Mouse (Mus musculus) kidney, embryonic 16.5 days (tissue): ENCODE data around the gene Itga10. TPM values are rescaled to one million over a fixed set of nuclear protein-coding genes. Genes with fewer than 3 reads are reported as not detected.
A peak's percentile ranks its signal among the peaks of the same experiment; 100 is the strongest.
"Not testable (repeated sequence)": the region's sequence is repeated elsewhere in the genome, so short reads cannot be mapped to it uniquely, and the experiment has no call there.

ENCODE experiments used
- ATAC-seq: fragments of 200-750 bp; cut with Nextera tagmentation; 2 replicates; pipeline ENCODE4 v1.8.0; 2017; ENCODE audit warnings: moderate TSS enrichment; ENCODE audit not compliant: low FRiP score, low TSS enrichment
- H3K27ac ChIP-seq: fragments of 300-500 bp; sonication (generic); 2 replicates; pipeline ENCODE4 v1.5.1; 2014; ENCODE audit warnings: low read length
- H3K27me3 ChIP-seq: fragments of 300-500 bp; sonication (generic); 2 replicates; pipeline ENCODE4 v1.6.1; 2014; ENCODE audit warnings: low read length, control low read depth, mixed read lengths; ENCODE audit not compliant: insufficient read depth
- H3K36me3 ChIP-seq: fragments of 300-500 bp; sonication (generic); 2 replicates; pipeline ENCODE4 v1.6.1; 2014; ENCODE audit warnings: low read length, control low read depth, mixed read lengths; ENCODE audit not compliant: insufficient read depth
- H3K4me1 ChIP-seq: fragments of 300-500 bp; sonication (generic); 2 replicates; pipeline ENCODE4 v1.6.1; 2014; ENCODE audit warnings: low read length, control low read depth, mixed read lengths; ENCODE audit not compliant: insufficient read depth
- H3K4me2 ChIP-seq: fragments of 300-500 bp; sonication (generic); replicated peaks from 2 replicates; pipeline ENCODE4 v1.6.1; 2014; ENCODE audit warnings: low read depth, low read length
- H3K4me3 ChIP-seq: fragments of 300-500 bp; sonication (generic); 2 replicates; pipeline ENCODE4 v1.5.1; 2014; ENCODE audit warnings: mild to moderate bottlenecking, low read length
- H3K9ac ChIP-seq: fragments of 300-500 bp; sonication (generic); replicated peaks from 2 replicates; pipeline ENCODE4 v1.6.1; 2014; ENCODE audit warnings: low read length
- H3K9me3 ChIP-seq: fragments of 300-500 bp; sonication (generic); 2 replicates; pipeline ENCODE4 v1.6.1; 2016; ENCODE audit warnings: low read length, control low read depth
- WGBS: fragments of 180-500 bp; shearing (Covaris S2); extraction: QIAGEN DNeasy Blood & Tissue Kit; methylation state at CpG from one replicate; pipeline ENCODE4 v1.1.7; 2014; 5-methylcytosine and 5-hydroxymethylcytosine counted together
- polyA plus RNA-seq: library from polyadenylated mRNA; unstranded; fragments of >200 nt; fragmentation: Nextera tagmentation; extraction: Ambion mirVana; gene quantifications from 2 replicates; pipeline ENCODE4 v1.2.1, GENCODE M21; 2015

The Itga10 gene
- polyA plus RNA-seq, 1 experiment from 2014 or later, result 0.85 TPM

DNA sequence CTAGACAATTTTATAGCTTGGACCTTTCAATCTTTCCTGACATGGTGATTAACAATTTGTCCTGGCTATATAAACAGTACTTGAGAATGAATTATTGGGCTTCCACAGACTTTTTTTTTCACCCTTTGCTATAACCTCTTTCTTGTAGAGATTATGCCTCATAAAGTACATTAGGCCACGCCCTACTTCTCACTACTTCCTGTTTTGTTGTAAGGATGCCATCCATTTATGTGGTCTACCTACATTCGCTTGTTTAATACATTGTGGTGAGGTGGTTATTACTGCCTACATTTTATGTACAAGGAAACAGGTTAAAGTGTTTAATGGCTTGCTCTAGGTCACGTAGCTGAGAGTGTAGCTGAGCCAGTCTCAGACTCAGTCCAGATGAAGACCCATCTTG lies 29.8 kb downstream of the Itga10 start:
- peak overlapping the region; percentile 20; the same call in 1 of the 2 replicates for H3K27ac ChIP-seq
- H3K9ac ChIP-seq, result no peak overlapping the region
- ATAC-seq, result no peak

DNA sequence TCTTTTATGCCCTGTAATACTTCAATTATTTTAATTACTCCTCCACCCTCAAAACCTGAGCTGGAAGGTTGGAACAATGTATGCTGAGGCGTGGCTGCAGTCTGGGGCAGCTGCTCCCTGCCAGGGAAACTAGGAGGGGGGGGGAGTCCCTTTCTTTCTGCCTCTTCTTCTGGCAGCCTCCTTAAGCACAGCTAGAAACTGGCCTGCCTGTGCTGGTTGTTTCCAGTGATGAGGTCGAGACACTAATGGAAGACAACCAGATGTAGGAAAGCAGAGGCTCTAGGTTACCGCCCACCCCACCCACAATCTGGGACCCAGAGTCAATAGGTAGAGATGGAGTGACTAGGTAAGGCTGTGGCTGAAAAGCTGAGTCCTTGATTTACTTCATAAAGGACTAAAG lies 30.3 kb downstream of the Itga10 start:
- H3K9me3 ChIP-seq, result no peaks in the 10 kb centered on the region
- 0 out of 2 replicates have a peak, but pooled peaks cover 5% of the 10 kb centered on the region for H3K27me3 ChIP-seq
- no peak overlapping the region for H3K4me3 ChIP-seq
- H3K4me2 ChIP-seq, result no peak overlapping the region
- H3K27ac ChIP-seq, result peak overlapping the region; percentile 20; the same call in 1 of the 2 replicates
- no peaks in the 10 kb centered on the region for H3K36me3 ChIP-seq
- H3K9ac ChIP-seq, result no peak overlapping the region
- 44% methylated on average over 3 of the region's 3 CpGs for WGBS
- ATAC-seq, result no peak
- peaks cover 21% of the 10 kb centered on the region for H3K4me1 ChIP-seq

More for the DNA sequence above, 29.8 kb downstream of the Itga10 start:
- Histone ChIP-seq H3K4me2 (no peak overlapping the region), H3K9me3 (no peaks in the 10 kb centered on the region), H3K4me3 (no peak overlapping the region), H3K36me3 (no peaks in the 10 kb centered on the region), H3K4me1 (peaks cover 26% of the 10 kb centered on the region), H3K27me3 (0 out of 2 replicates have a peak, but pooled peaks cover 4% of the 10 kb centered on the region)
- 59% methylated on average over 3 of the region's 3 CpGs for WGBS

DNA sequence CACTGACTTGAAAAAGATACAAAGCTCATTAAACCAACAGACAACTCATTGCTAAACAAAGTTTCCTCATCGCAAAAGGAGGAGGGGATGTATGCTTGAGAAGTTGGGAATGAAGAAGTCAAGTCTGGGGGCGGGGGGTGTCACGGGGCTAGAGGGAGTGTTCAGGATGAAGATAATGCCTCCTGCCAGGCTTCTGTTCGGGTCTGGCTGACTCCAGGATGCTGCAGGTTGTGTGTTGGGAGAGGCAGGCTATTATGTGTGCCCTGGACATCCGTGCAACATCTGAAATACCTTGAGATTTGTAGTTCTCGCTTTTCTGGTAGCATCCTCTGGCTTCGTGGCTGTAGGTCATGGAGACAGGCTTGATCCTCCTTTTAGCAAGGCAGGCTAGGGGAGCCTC lies 33.1 kb downstream of the Itga10 start:
- Histone ChIP-seq H3K27ac (no peak overlapping the region), H3K4me3 (no peak overlapping the region), H3K9ac (no peak overlapping the region), H3K36me3 (no peaks in the 10 kb centered on the region), H3K9me3 (no peaks in the 10 kb centered on the region), H3K4me1 (peaks cover 17% of the 10 kb centered on the region), H3K27me3 (0 out of 2 replicates have a peak, but pooled peaks cover 5% of the 10 kb centered on the region), H3K4me2 (no peak overlapping the region)
- 68% methylated on average over 7 of the region's 7 CpGs for WGBS
- no peak for ATAC-seq

DNA sequence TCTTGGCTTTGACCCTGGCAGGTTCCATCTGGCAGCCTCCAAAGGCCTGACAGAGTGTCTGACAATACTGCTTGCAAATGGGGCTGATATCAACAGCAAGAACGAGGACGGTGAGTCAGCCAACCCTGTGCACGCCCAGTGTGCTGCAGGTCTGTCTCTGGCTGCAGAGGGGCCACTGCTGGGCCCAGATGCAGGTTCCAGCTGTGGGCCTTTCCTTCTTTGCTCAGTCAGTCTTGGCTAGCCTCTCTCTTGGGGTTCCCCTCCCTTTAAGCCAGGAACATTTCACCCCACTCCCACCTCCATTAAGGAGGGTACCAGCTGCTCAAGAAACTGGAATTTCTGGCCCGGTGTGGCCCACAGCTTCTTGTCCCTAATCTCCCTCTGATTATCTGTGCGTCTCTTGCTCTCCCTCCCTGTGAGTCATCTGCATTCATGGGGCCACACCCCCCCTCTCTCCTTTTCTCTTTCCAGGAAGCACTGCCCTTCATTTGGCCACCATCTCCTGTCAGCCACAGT lies 33.8 kb downstream of the Itga10 start:
- H3K27ac ChIP-seq, result no peak overlapping the region

DNA sequence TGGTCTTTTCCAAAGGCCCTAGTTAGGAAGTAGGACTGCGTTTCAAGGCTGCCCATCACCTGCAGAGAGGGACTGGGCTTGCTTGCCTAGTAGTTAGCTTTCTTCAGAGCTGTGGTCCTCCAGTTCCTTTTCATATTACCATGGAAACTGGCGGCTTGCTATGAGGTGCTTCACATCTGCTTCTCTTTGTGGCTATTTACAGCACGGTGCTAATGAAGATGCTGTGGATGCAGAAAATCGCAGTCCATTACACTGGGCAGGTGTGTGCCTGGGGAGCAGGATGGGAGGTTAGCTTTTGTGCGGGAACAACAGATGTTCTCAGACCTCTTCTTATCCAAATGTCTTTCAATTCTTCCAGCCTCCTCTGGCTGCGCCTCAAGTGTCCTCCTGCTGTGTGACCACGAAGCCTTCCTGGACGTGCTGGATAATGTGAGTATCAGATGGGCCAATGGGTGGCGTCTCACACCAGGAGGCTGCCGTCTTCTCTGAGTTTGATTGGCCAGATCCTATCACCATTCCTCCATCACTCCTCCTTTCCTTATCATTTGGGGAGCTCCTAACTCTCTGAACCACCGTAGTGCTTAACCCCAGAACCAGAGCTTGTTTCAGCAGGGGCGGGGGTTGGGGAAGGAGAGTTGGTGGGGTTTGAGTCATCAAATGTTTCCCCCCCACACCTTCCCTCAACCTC lies 35.0 kb downstream of the Itga10 start:
- WGBS, result 32% methylated on average over 12 of the region's 12 CpGs
- H3K36me3 ChIP-seq, result no peaks in the 10 kb centered on the region
- H3K9me3 ChIP-seq, result no peaks in the 10 kb centered on the region
- no peak overlapping the region for H3K9ac ChIP-seq
- H3K4me1 ChIP-seq, result peaks cover 4% of the 10 kb centered on the region; the same call in 1 of the 2 replicates
- no peak overlapping the region for H3K4me2 ChIP-seq
- no peak overlapping the region for H3K27ac ChIP-seq
- ATAC-seq, result no peak
- no peak overlapping the region for H3K4me3 ChIP-seq
- peaks cover 10% of the 10 kb centered on the region; the same call in 1 of the 2 replicates for H3K27me3 ChIP-seq

More for the DNA sequence above, 33.8 kb downstream of the Itga10 start:
- peaks cover 10% of the 10 kb centered on the region; the same call in 1 of the 2 replicates for H3K27me3 ChIP-seq
- no peak overlapping the region for H3K4me3 ChIP-seq
- no peaks in the 10 kb centered on the region for H3K9me3 ChIP-seq
- no peak for ATAC-seq
- no peak overlapping the region for H3K9ac ChIP-seq
- H3K4me2 ChIP-seq, result no peak overlapping the region
- peaks cover 10% of the 10 kb centered on the region for H3K4me1 ChIP-seq
- 36% methylated on average over 5 of the region's 5 CpGs for WGBS
- H3K36me3 ChIP-seq, result no peaks in the 10 kb centered on the region

DNA sequence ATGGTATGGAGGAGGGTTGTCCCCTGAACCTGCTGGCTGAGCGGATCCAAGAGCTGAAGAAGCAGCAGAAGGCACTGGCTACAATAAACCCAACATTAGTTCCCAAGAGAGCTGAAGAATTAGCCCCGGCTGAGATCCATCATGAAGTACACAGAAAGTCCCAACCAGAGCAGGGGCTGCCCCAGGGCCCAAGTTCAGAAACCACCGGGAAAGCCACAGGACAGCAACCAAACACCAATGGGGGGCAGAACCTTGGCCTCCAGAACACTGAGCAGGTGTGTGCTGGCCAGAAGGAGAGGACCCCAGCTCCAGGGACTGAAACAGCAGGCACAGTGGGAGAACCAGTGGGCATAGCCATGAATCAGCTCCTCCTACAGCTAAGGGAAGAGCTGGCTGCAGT lies 38.1 kb downstream of the Itga10 start:
- Histone ChIP-seq H3K27me3 (peaks cover 10% of the 10 kb centered on the region; the same call in 1 of the 2 replicates), H3K36me3 (no peaks in the 10 kb centered on the region)
- ATAC-seq, result no peak

DNA sequence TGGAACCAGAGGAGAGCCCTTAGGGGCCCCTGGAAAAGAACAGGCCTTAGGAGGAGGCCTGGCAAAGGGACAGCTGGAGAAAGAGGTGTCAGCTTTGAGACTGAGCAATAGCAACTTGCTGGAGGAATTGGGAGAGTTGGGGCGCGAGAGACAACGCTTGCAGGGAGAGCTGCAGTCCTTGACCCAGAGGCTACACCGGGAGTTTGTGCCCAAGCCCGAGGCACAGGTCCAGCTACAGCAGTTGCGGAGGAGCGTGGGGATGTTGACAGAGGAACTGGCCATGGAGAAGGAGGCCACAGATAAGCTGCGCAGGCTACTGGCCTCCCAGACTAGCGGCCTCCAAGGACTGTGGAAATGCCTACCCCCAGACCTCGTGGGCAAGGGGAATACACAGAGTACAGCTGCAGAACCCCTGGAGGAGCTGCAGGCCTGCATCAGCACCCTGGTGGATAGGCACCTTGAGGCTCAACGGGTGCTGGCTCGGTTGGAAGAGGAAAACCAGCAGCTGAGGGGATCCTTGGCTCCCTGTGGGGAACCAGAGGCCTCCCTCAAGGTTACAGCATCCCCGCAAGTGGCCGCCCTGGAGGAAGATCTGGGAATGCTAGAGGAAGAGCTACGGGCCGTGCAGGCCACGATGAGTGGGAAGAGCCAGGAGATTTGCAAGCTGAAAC lies 38.9 kb downstream of the Itga10 start:
- H3K4me1 ChIP-seq, result no peaks in the 10 kb centered on the region
- H3K9me3 ChIP-seq, result no peaks in the 10 kb centered on the region
- no peaks in the 10 kb centered on the region for H3K36me3 ChIP-seq
- 58% methylated on average over 17 of the region's 17 CpGs for WGBS
- peaks cover 10% of the 10 kb centered on the region; the same call in 1 of the 2 replicates for H3K27me3 ChIP-seq
- no peak for ATAC-seq
- peak overlapping the region; percentile 42 for H3K9ac ChIP-seq
- H3K27ac ChIP-seq, result no peak overlapping the region
- H3K4me2 ChIP-seq, result peak overlapping the region; percentile 42
- H3K4me3 ChIP-seq, result peak overlapping the region; percentile 22

More for the DNA sequence above, 38.1 kb downstream of the Itga10 start:
- H3K4me3 ChIP-seq, result no peak overlapping the region
- H3K4me2 ChIP-seq, result no peak overlapping the region
- WGBS, result 93% methylated on average over 3 of the region's 3 CpGs
- no peaks in the 10 kb centered on the region for H3K4me1 ChIP-seq
- H3K9me3 ChIP-seq, result no peaks in the 10 kb centered on the region
- no peak overlapping the region for H3K27ac ChIP-seq
- H3K9ac ChIP-seq, result no peak overlapping the region

DNA sequence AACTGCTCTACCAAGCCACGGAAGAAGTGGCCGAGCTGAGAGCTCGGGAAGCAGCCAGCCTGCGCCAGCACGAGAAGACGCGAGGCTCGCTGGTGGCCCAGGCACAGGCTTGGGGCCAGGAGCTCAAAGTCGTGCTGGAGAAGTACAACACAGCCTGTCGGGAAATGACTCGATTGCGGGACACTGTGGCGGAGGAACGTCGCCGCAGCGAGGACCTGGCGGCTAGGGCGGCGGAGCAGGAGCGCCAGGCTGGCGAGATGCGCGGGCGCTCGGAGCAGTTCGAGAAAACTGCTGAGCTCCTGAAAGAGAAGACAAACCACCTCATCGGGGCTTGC lies 39.4 kb downstream of the Itga10 start:
- Histone ChIP-seq H3K9ac (peak overlapping the region; percentile 42), H3K4me2 (peak overlapping the region; percentile 42), H3K9me3 (no peaks in the 10 kb centered on the region), H3K36me3 (no peaks in the 10 kb centered on the region), H3K4me1 (no peaks in the 10 kb centered on the region), H3K27ac (no peak overlapping the region), H3K27me3 (peaks cover 10% of the 10 kb centered on the region; the same call in 1 of the 2 replicates), H3K4me3 (peak overlapping the region; percentile 22)
- ATAC-seq, result no peak
- 33% methylated on average over 28 of the region's 28 CpGs for WGBS

DNA sequence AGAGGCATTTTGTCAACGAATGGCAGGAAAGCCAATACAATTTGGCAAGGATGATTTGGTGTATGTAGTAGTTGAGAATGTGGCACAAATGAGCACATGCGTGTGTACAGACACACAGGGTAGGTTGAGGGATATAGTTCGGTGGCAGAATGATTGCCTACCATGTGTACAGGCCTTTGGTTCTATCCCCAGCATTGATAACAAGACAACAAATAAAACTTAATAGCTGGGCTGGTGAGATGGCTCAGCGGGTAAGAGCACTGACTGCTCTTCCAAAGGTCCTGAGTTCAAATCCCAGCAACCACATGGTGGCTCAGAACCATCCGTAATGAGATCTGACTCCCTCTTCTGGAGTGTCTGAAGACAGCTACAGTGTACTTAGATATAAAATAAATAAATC lies 40.7 kb downstream of the Itga10 start:
- not testable (repeated sequence) for H3K27ac ChIP-seq, H3K4me1 ChIP-seq, ATAC-seq, H3K9ac ChIP-seq, H3K9me3 ChIP-seq, H3K36me3 ChIP-seq, H3K4me2 ChIP-seq, H3K4me3 ChIP-seq, H3K27me3 ChIP-seq
- 90% methylated on average over 5 of the region's 5 CpGs for WGBS

DNA sequence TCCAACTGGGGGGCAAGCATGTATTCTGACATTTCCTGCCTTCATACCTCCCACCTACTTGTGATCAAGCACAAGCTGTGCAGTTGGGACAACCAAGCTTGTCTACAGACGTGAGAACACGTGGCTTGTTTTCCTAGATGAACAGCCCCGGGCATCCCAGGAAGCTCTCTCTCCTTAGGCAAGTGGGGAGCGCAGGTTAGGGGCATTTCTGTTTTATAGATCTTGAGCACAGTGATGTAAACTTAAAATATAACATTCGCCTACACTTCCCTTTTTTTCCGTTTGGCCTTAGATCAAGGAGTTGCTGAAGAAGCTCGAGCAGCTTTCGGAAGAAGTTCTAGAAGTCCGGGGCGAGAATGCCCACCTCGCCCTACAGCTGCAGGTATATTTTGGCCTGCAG lies 43.5 kb downstream of the Itga10 start:
- H3K36me3 ChIP-seq, result no peaks in the 10 kb centered on the region
- no peak overlapping the region for H3K4me3 ChIP-seq
- no peaks in the 10 kb centered on the region for H3K9me3 ChIP-seq
- no peak overlapping the region for H3K9ac ChIP-seq
- no peak overlapping the region for H3K4me2 ChIP-seq
- ATAC-seq, result no peak
- H3K27ac ChIP-seq, result no peak overlapping the region
- no peaks in the 10 kb centered on the region for H3K4me1 ChIP-seq
- H3K27me3 ChIP-seq, result peaks cover 2% of the 10 kb centered on the region; the same call in 1 of the 2 replicates
- 79% methylated on average over 11 of the region's 11 CpGs for WGBS
